Mouse (Mus musculus): ENCODE results near the gene Unc5b. TPM values are rescaled to one million over a fixed set of nuclear protein-coding genes. Genes with fewer than 3 reads are reported as not detected.
"Not testable (repeated sequence)": the region's sequence is repeated elsewhere in the genome, so short reads cannot be mapped to it uniquely, and the experiment has no call there.

Gene Unc5b
- polyA plus RNA-seq (2015; fragmentation: Nextera tagmentation; extraction: Ambion mirVana) = 0.25 and 0.29 TPM in 2 replicates

- Histone ChIP-seq H3K9ac (no peak within 1 kb of the TSS), H3K27ac (replicated peaks) (no peak within 1 kb of the TSS)
Observed at GRCm38 (mm10) chr10:60831379-60831778, at the start of gene Unc5b. TSS of gene Unc5b (minus strand) at chr10:60831581.

GRCm38 (mm10) chr10:60879817-60880216, 48.4 kb upstream of the Unc5b start:
- H3K9ac ChIP-seq = no peak overlapping the region
- no peaks in the 10 kb centered on the region for H3K4me1 ChIP-seq (replicated peaks)
- WGBS (ENCODE audit: insufficient replicate concordance) = 74% methylated on average over 4 of the region's 4 CpGs
- H3K4me3 ChIP-seq (replicated peaks) = no peak overlapping the region
- H3K9me3 ChIP-seq (replicated peaks) = no peaks in the 10 kb centered on the region
- H3K27ac ChIP-seq (replicated peaks) = no peak overlapping the region
- ATAC-seq (ENCODE audit: insufficient read depth) = no peak
- no peaks in the 10 kb centered on the region for H3K36me3 ChIP-seq (replicated peaks)
- no peak overlapping the region for H3K4me2 ChIP-seq
- H3K27me3 ChIP-seq = no peaks in the 10 kb centered on the region

More at GRCm38 (mm10) chr10:60831379-60831778, at the start of gene Unc5b:
- Histone ChIP-seq H3K27me3 (peaks cover 86% of the 10 kb centered on the region), H3K4me2 (peak within 1 kb of the TSS; percentile 68), H3K36me3 (replicated peaks) (no peaks in the 10 kb centered on the region), H3K9me3 (replicated peaks) (no peaks in the 10 kb centered on the region), H3K4me1 (replicated peaks) (peaks cover 10% of the 10 kb centered on the region), H3K4me3 (replicated peaks) (peak within 1 kb of the TSS; percentile 51)
- ATAC-seq (ENCODE audit: insufficient read depth) = peak; percentile 86
- WGBS (ENCODE audit: insufficient replicate concordance) = 0% methylated on average over 51 of the region's 53 CpGs

GRCm38 (mm10) chr10:60877075-60877474, 45.7 kb upstream of the Unc5b start:
- Histone ChIP-seq H3K4me3 (replicated peaks) (no peak overlapping the region), H3K4me2 (no peak overlapping the region), H3K36me3 (replicated peaks) (no peaks in the 10 kb centered on the region), H3K9me3 (replicated peaks) (no peaks in the 10 kb centered on the region), H3K27me3 (no peaks in the 10 kb centered on the region), H3K4me1 (replicated peaks) (no peaks in the 10 kb centered on the region), H3K9ac (no peak overlapping the region), H3K27ac (replicated peaks) (no peak overlapping the region)
- WGBS (ENCODE audit: insufficient replicate concordance) = 62% methylated on average over 5 of the region's 5 CpGs
- ATAC-seq (ENCODE audit: insufficient read depth) = no peak

GRCm38 (mm10) chr10:60875011-60875410, 43.6 kb upstream of the Unc5b start:
- H3K4me3 ChIP-seq (replicated peaks) = no peak overlapping the region
- ATAC-seq (ENCODE audit: insufficient read depth) = no peak
- WGBS (ENCODE audit: insufficient replicate concordance) = 61% methylated on average over 1 of the region's 1 CpGs
- no peak overlapping the region for H3K9ac ChIP-seq
- no peaks in the 10 kb centered on the region for H3K27me3 ChIP-seq
- H3K4me1 ChIP-seq (replicated peaks) = no peaks in the 10 kb centered on the region
- H3K4me2 ChIP-seq = no peak overlapping the region
- no peaks in the 10 kb centered on the region for H3K36me3 ChIP-seq (replicated peaks)
- no peak overlapping the region for H3K27ac ChIP-seq (replicated peaks)
- H3K9me3 ChIP-seq (replicated peaks) = no peaks in the 10 kb centered on the region

DNA sequence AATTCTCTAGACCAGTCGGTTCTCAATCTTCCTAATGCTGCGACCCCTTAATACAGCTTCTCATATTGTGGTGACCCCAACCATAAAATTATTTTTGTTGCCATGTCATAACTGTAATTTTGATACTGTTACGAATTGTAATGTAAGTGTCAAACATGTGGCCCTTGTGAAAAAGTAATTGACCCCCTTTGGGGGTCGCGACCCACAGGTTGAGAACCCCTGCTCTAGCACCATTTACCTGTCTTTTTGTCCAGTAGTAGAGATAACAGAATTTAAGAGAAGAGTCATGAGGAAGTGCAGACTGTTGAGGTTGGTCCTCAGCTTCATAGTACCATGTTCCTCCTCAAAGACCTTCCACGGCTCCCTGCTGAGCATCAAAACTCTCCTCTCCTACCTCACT, 31.9 kb upstream of the Unc5b start:
- WGBS (ENCODE audit: insufficient replicate concordance) = 61% methylated on average over 6 of the region's 6 CpGs
- Histone ChIP-seq H3K27me3 (no peaks in the 10 kb centered on the region), H3K4me1 (replicated peaks) (no peaks in the 10 kb centered on the region), H3K27ac (replicated peaks) (no peak overlapping the region), H3K36me3 (replicated peaks) (no peaks in the 10 kb centered on the region), H3K9ac (no peak overlapping the region), H3K9me3 (replicated peaks) (no peaks in the 10 kb centered on the region), H3K4me2 (no peak overlapping the region), H3K4me3 (replicated peaks) (no peak overlapping the region)
- ATAC-seq (ENCODE audit: insufficient read depth) = no peak

- Histone ChIP-seq H3K27me3 (no peaks in the 10 kb centered on the region), H3K9ac (no peak overlapping the region), H3K4me3 (replicated peaks) (no peak overlapping the region), H3K4me1 (replicated peaks) (no peaks in the 10 kb centered on the region), H3K4me2 (no peak overlapping the region), H3K9me3 (replicated peaks) (no peaks in the 10 kb centered on the region), H3K27ac (replicated peaks) (no peak overlapping the region), H3K36me3 (replicated peaks) (no peaks in the 10 kb centered on the region)
- whole genome bisulfite sequencing (ENCODE audit: insufficient replicate concordance) = 54% methylated on average over 25 of the region's 25 CpGs
- no peak for ATAC-seq (ENCODE audit: insufficient read depth)
Observed at GRCm38 (mm10) chr10:60862477-60863293, 31.3 kb upstream of the Unc5b start.

GRCm38 (mm10) chr10:60845271-60845670, 13.9 kb upstream of the Unc5b start:
- H3K4me3 ChIP-seq (replicated peaks); H3K27me3 ChIP-seq; H3K4me2 ChIP-seq; H3K4me1 ChIP-seq (replicated peaks); H3K36me3 ChIP-seq (replicated peaks); H3K9me3 ChIP-seq (replicated peaks); ATAC-seq (ENCODE audit: insufficient read depth); H3K27ac ChIP-seq (replicated peaks); H3K9ac ChIP-seq: not testable (repeated sequence)

DNA sequence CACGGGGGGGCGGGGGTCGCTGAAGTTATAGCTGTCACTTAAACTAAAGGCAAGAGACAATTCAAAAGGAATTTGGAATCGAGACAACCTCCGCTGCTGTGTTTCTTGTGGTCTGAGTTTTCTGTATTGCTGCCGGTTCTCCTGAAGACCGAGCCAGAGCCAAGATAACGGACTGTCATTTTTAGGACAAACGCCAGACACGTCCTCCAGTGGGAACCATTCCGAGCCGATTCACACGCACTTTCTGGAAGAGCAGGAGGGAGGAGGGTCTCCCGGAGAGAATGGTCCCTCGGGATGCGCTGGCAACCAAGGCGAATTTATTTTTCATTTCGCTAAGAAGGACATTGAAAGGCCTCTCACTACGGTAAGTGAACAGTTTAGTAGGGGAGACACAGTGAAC, 7.4 kb upstream of the Unc5b start:
- no peaks in the 10 kb centered on the region for H3K9me3 ChIP-seq (replicated peaks)
- no peak overlapping the region for H3K4me2 ChIP-seq
- H3K4me3 ChIP-seq (replicated peaks) = no peak overlapping the region
- no peak for ATAC-seq (ENCODE audit: insufficient read depth)
- no peak overlapping the region for H3K9ac ChIP-seq
- no peaks in the 10 kb centered on the region for H3K36me3 ChIP-seq (replicated peaks)
- no peaks in the 10 kb centered on the region for H3K4me1 ChIP-seq (replicated peaks)
- no peak overlapping the region for H3K27ac ChIP-seq (replicated peaks)
- H3K27me3 ChIP-seq = peaks cover 12% of the 10 kb centered on the region
- WGBS (ENCODE audit: insufficient replicate concordance) = 66% methylated on average over 19 of the region's 19 CpGs

DNA sequence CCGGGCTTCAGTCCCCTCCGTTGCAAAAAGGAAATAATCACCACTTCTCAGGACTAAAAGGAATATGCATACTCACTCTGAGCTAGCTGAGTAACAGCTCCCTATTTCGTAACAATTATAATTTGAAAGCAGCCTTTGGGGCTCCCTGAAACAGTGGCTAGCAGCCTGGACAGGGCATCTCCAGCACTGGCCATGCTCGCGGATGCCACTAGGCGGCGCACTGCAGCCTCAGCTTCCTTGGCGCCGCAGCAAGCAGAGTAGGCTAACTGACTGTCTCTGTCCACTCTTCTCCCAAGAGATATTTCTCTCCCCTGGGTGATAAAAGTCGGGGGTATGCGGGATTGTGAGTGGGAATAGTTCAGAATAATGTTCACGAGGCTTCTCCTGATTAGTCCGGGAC, 3.6 kb upstream of the Unc5b start:
- Histone ChIP-seq H3K36me3 (replicated peaks) (no peaks in the 10 kb centered on the region), H3K9me3 (replicated peaks) (no peaks in the 10 kb centered on the region), H3K4me1 (replicated peaks) (peaks cover 10% of the 10 kb centered on the region), H3K27ac (replicated peaks) (no peak overlapping the region), H3K4me3 (replicated peaks) (no peak overlapping the region), H3K27me3 (peaks cover 50% of the 10 kb centered on the region), H3K4me2 (no peak overlapping the region), H3K9ac (no peak overlapping the region)
- 4% methylated on average over 13 of the region's 13 CpGs for WGBS (ENCODE audit: insufficient replicate concordance)
- ATAC-seq (ENCODE audit: insufficient read depth) = no peak

DNA sequence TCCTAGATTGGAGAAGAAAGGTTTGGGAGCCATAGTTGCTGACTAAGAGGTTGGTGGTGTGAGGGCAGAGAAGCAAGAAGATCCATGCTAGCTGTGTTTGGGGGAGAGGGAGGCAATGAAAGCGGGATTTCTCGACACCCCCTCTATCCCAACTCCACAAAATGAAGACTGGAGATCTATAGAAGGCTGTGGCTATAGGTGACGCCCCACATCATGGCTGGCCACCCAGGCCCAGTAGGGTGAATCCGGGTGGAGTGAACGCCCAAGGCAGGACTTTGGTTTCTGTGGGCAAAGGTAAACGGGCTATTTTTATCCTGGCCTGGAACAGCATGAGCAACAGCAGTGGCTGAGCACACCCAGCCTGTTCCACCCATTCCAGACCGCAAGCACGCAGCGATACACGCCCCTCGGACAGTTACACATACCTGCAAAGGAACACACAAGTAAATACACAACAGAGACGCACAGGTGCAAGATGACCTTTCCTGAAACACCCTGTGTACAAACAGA, 1.3 kb upstream of the Unc5b start:
- no peaks in the 10 kb centered on the region for H3K9me3 ChIP-seq (replicated peaks)
- no peaks in the 10 kb centered on the region for H3K36me3 ChIP-seq (replicated peaks)
- ATAC-seq (ENCODE audit: insufficient read depth) = no peak
- H3K4me1 ChIP-seq (replicated peaks) = peaks cover 10% of the 10 kb centered on the region
- no peak overlapping the region for H3K4me3 ChIP-seq (replicated peaks)
- no peak overlapping the region for H3K4me2 ChIP-seq
- no peak overlapping the region for H3K27ac ChIP-seq (replicated peaks)
- 58% methylated on average over 12 of the region's 12 CpGs for WGBS (ENCODE audit: insufficient replicate concordance)
- H3K27me3 ChIP-seq = peaks cover 73% of the 10 kb centered on the region
- no peak overlapping the region for H3K9ac ChIP-seq

GRCm38 (mm10) chr10:60830556-60831350, 628 bp downstream of the Unc5b start:
- H3K9me3 ChIP-seq (replicated peaks) = no peaks in the 10 kb centered on the region
- 1% methylated on average over 78 of the region's 78 CpGs for WGBS (ENCODE audit: insufficient replicate concordance)
- H3K27me3 ChIP-seq = peaks cover 92% of the 10 kb centered on the region
- no peak overlapping the region for H3K27ac ChIP-seq (replicated peaks)
- no peak overlapping the region for H3K9ac ChIP-seq
- ATAC-seq (ENCODE audit: insufficient read depth) = 0 out of 2 replicates have a peak, but pooled peaks have one; percentile 20
- no peaks in the 10 kb centered on the region for H3K36me3 ChIP-seq (replicated peaks)
- peak overlapping the region; percentile 51 for H3K4me3 ChIP-seq (replicated peaks)
- H3K4me1 ChIP-seq (replicated peaks) = peaks cover 10% of the 10 kb centered on the region
- H3K4me2 ChIP-seq = peak overlapping the region; percentile 68

Data from liver, embryonic 15.5 days (tissue).